Mouse (Mus musculus): ENCODE data around the gene Efcab2. TPM values are rescaled to one million over a fixed set of nuclear protein-coding genes. Genes with fewer than 3 reads are reported as not detected.

Gene Efcab2
- polyA plus RNA-seq, 1 experiment from 2014 or later: 19.1 TPM

DNA sequence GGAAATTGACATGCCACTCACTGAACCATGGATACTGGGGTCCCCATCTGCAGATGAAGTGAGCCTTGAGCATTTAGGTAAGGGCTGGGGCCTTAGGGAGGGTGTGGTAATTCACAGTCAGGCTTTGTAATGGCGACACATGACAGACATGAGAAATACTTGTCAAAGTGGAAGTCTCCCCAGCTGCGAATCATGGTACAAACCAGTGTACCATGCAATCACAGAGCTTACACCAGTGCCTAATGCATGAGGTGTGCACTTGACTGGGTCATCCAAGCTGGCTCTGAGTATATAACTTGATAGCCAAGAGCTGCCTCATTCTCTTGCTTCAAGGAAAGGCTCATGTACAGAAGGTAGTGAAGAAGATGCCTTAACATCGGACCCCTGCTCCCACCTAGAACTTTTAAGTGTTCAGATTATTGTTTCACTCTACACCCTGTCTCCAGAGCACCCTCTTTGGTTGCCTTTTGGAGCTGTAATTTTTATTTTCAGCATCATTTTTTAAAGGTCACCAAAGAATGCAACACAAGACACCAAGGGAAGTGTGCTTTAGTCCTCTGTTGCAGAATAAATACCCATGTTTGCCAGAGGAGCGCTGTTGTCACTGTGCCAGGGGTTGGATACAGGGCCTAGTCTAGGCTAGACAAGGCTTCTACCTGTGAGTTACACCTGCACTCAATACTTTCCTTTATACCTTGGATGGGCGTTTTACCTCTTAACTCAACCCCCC is 79.4 kb downstream of the Efcab2 start:
- 86% methylated on average over 5 of the region's 5 CpGs for WGBS
- H3K27ac ChIP-seq (ENCODE audit: low read length): peak overlapping the region; percentile 82

DNA sequence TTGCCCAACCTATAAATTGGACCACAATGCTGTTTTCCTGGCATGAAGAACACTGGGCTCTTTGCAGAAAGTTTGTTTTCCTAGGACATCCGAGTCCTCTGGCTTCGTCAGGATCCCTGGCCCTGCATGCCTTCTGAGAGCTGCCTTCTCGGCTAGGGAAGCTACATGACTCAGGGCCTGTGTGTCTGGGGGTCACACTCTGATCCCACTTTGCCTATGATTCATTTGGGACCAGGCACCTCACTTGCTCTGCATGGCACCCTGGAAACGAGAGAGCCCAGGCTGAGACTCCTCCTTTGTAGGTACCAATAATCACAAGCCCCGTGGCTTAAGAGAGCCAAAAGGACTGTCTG is 80.0 kb downstream of the Efcab2 start:
- Histone ChIP-seq H3K4me2 (ENCODE audit: low read depth, low read length) (no peak overlapping the region), H3K27me3 (ENCODE audit: control insufficient read depth, insufficient read depth, low read length) (no peaks in the 10 kb centered on the region), H3K4me3 (ENCODE audit: low read length) (no peak overlapping the region), H3K4me1 (ENCODE audit: control insufficient read depth, insufficient read depth, low read length) (peaks cover 32% of the 10 kb centered on the region), H3K9me3 (replicated peaks; ENCODE audit: control insufficient read depth, low read length) (no peaks in the 10 kb centered on the region), H3K36me3 (ENCODE audit: control insufficient read depth, insufficient read depth) (no peaks in the 10 kb centered on the region), H3K9ac (ENCODE audit: low read length) (no peak overlapping the region), H3K27ac (ENCODE audit: low read length) (peak overlapping the region; percentile 82)
- 59% methylated on average over 5 of the region's 5 CpGs for WGBS
- ATAC-seq (replicated peaks; ENCODE audit: extremely low read depth, insufficient read depth, low FRiP score): no peak

More for the DNA sequence above, 79.4 kb downstream of the Efcab2 start:
- no peak for ATAC-seq (replicated peaks; ENCODE audit: extremely low read depth, insufficient read depth, low FRiP score)
- Histone ChIP-seq H3K4me3 (ENCODE audit: low read length) (no peak overlapping the region), H3K27me3 (ENCODE audit: control insufficient read depth, insufficient read depth, low read length) (no peaks in the 10 kb centered on the region), H3K36me3 (ENCODE audit: control insufficient read depth, insufficient read depth) (no peaks in the 10 kb centered on the region), H3K4me2 (ENCODE audit: low read depth, low read length) (no peak overlapping the region), H3K4me1 (ENCODE audit: control insufficient read depth, insufficient read depth, low read length) (peaks cover 29% of the 10 kb centered on the region), H3K9ac (ENCODE audit: low read length) (no peak overlapping the region), H3K9me3 (replicated peaks; ENCODE audit: control insufficient read depth, low read length) (no peaks in the 10 kb centered on the region)

GRCm38 (mm10) chr1:178486828-178487227 is 80.9 kb downstream of the Efcab2 start:
- Histone ChIP-seq H3K4me2 (ENCODE audit: low read depth, low read length) (peak overlapping the region; percentile 53), H3K4me1 (ENCODE audit: control insufficient read depth, insufficient read depth, low read length) (peaks cover 34% of the 10 kb centered on the region)

GRCm38 (mm10) chr1:178489127-178489526 is 83.2 kb downstream of the Efcab2 start:
- H3K4me3 ChIP-seq (ENCODE audit: low read length): no peak overlapping the region
- no peak overlapping the region for H3K9ac ChIP-seq (ENCODE audit: low read length)
- no peaks in the 10 kb centered on the region for H3K27me3 ChIP-seq (ENCODE audit: control insufficient read depth, insufficient read depth, low read length)
- H3K36me3 ChIP-seq (ENCODE audit: control insufficient read depth, insufficient read depth): no peaks in the 10 kb centered on the region
- no peak for ATAC-seq (replicated peaks; ENCODE audit: extremely low read depth, insufficient read depth, low FRiP score)
- H3K9me3 ChIP-seq (replicated peaks; ENCODE audit: control insufficient read depth, low read length): no peaks in the 10 kb centered on the region
- peaks cover 34% of the 10 kb centered on the region for H3K4me1 ChIP-seq (ENCODE audit: control insufficient read depth, insufficient read depth, low read length)
- H3K4me2 ChIP-seq (ENCODE audit: low read depth, low read length): no peak overlapping the region
- 0 out of 2 replicates have a peak overlapping the region, but pooled peaks have one; percentile 27 for H3K27ac ChIP-seq (ENCODE audit: low read length)
- WGBS: 44% methylated on average over 3 of the region's 3 CpGs

More at GRCm38 (mm10) chr1:178486828-178487227, 80.9 kb downstream of the Efcab2 start:
- H3K27me3 ChIP-seq (ENCODE audit: control insufficient read depth, insufficient read depth, low read length): no peaks in the 10 kb centered on the region
- WGBS: 34% methylated on average over 5 of the region's 5 CpGs
- peak; percentile 78 for ATAC-seq (replicated peaks; ENCODE audit: extremely low read depth, insufficient read depth, low FRiP score)
- peak overlapping the region; percentile 28; the same call in 1 of the 2 replicates for H3K9ac ChIP-seq (ENCODE audit: low read length)
- no peaks in the 10 kb centered on the region for H3K36me3 ChIP-seq (ENCODE audit: control insufficient read depth, insufficient read depth)
- no peaks in the 10 kb centered on the region for H3K9me3 ChIP-seq (replicated peaks; ENCODE audit: control insufficient read depth, low read length)
- H3K27ac ChIP-seq (ENCODE audit: low read length): peak overlapping the region; percentile 82
- H3K4me3 ChIP-seq (ENCODE audit: low read length): peak overlapping the region; percentile 37

DNA sequence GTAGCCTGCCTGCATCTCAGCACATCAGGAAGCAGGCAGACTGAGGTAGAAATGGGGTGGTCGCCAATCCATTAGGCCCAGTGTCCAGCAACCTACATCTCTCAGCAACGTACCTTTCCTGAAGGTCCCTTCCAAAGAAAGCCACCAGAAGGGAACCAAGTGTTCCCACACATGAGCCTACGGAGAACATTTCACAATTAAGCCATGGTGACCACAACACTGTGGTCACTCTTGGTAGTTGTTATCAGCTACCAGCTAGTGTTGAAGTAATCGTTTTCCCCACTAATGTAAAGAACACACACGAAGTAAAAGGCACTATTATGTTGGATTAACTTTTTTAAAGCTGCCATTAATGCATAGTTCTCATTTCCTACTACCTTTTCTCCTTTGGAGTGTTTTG is 85.8 kb downstream of the Efcab2 start:
- Histone ChIP-seq H3K27me3 (ENCODE audit: control insufficient read depth, insufficient read depth, low read length) (no peaks in the 10 kb centered on the region), H3K9me3 (replicated peaks; ENCODE audit: control insufficient read depth, low read length) (no peaks in the 10 kb centered on the region), H3K4me1 (ENCODE audit: control insufficient read depth, insufficient read depth, low read length) (peaks cover 29% of the 10 kb centered on the region), H3K36me3 (ENCODE audit: control insufficient read depth, insufficient read depth) (no peaks in the 10 kb centered on the region), H3K4me2 (ENCODE audit: low read depth, low read length) (no peak overlapping the region), H3K27ac (ENCODE audit: low read length) (no peak overlapping the region), H3K4me3 (ENCODE audit: low read length) (no peak overlapping the region), H3K9ac (ENCODE audit: low read length) (no peak overlapping the region)
- ATAC-seq (replicated peaks; ENCODE audit: extremely low read depth, insufficient read depth, low FRiP score): no peak
- WGBS: 84% methylated on average over 5 of the region's 5 CpGs

DNA sequence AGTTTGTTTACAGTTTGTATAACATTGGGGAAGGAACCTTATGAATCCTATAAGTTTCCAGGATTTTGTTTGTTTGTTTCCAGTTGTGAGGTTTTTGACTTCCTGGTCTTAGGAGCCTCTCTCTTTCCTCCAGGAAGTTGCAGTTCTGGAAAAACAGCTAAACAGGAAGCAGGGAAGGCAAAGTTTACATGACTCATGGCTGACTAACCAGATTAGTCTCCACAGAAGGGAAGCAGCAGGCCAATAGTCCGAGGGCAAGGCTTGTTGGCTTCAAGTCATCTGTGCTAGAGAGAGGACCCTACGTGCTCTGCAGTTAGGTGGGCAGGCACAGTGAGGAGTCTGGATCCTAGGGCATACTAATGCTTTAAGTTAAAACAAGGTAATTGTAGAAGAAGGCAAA is 86.6 kb downstream of the Efcab2 start:
- ATAC-seq (replicated peaks; ENCODE audit: extremely low read depth, insufficient read depth, low FRiP score): no peak
- Histone ChIP-seq H3K27me3 (ENCODE audit: control insufficient read depth, insufficient read depth, low read length) (no peaks in the 10 kb centered on the region), H3K4me1 (ENCODE audit: control insufficient read depth, insufficient read depth, low read length) (peaks cover 27% of the 10 kb centered on the region), H3K4me2 (ENCODE audit: low read depth, low read length) (no peak overlapping the region), H3K9ac (ENCODE audit: low read length) (no peak overlapping the region), H3K4me3 (ENCODE audit: low read length) (no peak overlapping the region), H3K9me3 (replicated peaks; ENCODE audit: control insufficient read depth, low read length) (no peaks in the 10 kb centered on the region), H3K27ac (ENCODE audit: low read length) (no peak overlapping the region), H3K36me3 (ENCODE audit: control insufficient read depth, insufficient read depth) (no peaks in the 10 kb centered on the region)
- WGBS: 65% methylated on average over 2 of the region's 2 CpGs

- no peak for ATAC-seq (replicated peaks; ENCODE audit: extremely low read depth, insufficient read depth, low FRiP score)
- H3K9ac ChIP-seq (ENCODE audit: low read length): no peak overlapping the region
- no peak overlapping the region for H3K4me2 ChIP-seq (ENCODE audit: low read depth, low read length)
- H3K27ac ChIP-seq (ENCODE audit: low read length): no peak overlapping the region
- WGBS: 82% methylated on average over 2 of the region's 2 CpGs
- H3K27me3 ChIP-seq (ENCODE audit: control insufficient read depth, insufficient read depth, low read length): no peaks in the 10 kb centered on the region
- H3K4me1 ChIP-seq (ENCODE audit: control insufficient read depth, insufficient read depth, low read length): peaks cover 5% of the 10 kb centered on the region
- H3K9me3 ChIP-seq (replicated peaks; ENCODE audit: control insufficient read depth, low read length): no peaks in the 10 kb centered on the region
- H3K36me3 ChIP-seq (ENCODE audit: control insufficient read depth, insufficient read depth): no peaks in the 10 kb centered on the region
- H3K4me3 ChIP-seq (ENCODE audit: low read length): no peak overlapping the region
These were observed 90.3 kb downstream of the Efcab2 start for GRCm38 (mm10) chr1:178496186-178496585.

DNA sequence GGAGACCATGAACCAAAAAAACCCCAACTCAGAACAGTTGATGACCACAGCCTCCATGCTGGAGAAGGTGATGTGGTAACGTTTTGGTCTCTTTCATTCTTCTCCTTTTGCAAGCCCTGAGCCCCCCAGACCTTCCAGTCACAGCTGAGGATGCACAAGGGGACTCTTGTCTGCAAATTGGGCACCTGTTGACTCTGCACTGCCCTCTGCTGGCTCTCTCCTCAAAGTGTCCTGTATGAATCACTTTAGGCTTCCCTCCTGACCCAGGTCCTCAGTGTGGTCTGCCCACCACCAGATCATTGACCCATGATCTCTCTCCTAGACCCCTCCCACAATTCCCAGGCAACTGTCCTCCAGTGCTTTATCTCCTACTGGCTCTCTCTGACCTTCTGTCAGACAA is 91.0 kb downstream of the Efcab2 start:
- H3K4me2 ChIP-seq (ENCODE audit: low read depth, low read length): no peak overlapping the region
- no peak overlapping the region for H3K4me3 ChIP-seq (ENCODE audit: low read length)
- WGBS: 46% methylated on average over 1 of the region's 1 CpGs
- no peak overlapping the region for H3K27ac ChIP-seq (ENCODE audit: low read length)
- H3K9ac ChIP-seq (ENCODE audit: low read length): no peak overlapping the region
- peaks cover 5% of the 10 kb centered on the region; the same call in 1 of the 2 replicates for H3K4me1 ChIP-seq (ENCODE audit: control insufficient read depth, insufficient read depth, low read length)
- no peaks in the 10 kb centered on the region for H3K27me3 ChIP-seq (ENCODE audit: control insufficient read depth, insufficient read depth, low read length)
- no peaks in the 10 kb centered on the region for H3K36me3 ChIP-seq (ENCODE audit: control insufficient read depth, insufficient read depth)
- H3K9me3 ChIP-seq (replicated peaks; ENCODE audit: control insufficient read depth, low read length): no peaks in the 10 kb centered on the region
- no peak for ATAC-seq (replicated peaks; ENCODE audit: extremely low read depth, insufficient read depth, low FRiP score)

- 85% methylated on average over 8 of the region's 8 CpGs for WGBS
These were observed 101.1 kb downstream of the Efcab2 start for GRCm38 (mm10) chr1:178506938-178507337.

More at GRCm38 (mm10) chr1:178506938-178507337, 101.1 kb downstream of the Efcab2 start:
- Histone ChIP-seq H3K9ac (ENCODE audit: low read length) (no peak overlapping the region), H3K9me3 (replicated peaks; ENCODE audit: control insufficient read depth, low read length) (no peaks in the 10 kb centered on the region), H3K4me3 (ENCODE audit: low read length) (no peak overlapping the region), H3K36me3 (ENCODE audit: control insufficient read depth, insufficient read depth) (no peaks in the 10 kb centered on the region), H3K4me2 (ENCODE audit: low read depth, low read length) (no peak overlapping the region), H3K4me1 (ENCODE audit: control insufficient read depth, insufficient read depth, low read length) (no peaks in the 10 kb centered on the region), H3K27me3 (ENCODE audit: control insufficient read depth, insufficient read depth, low read length) (no peaks in the 10 kb centered on the region), H3K27ac (ENCODE audit: low read length) (no peak overlapping the region)
- no peak for ATAC-seq (replicated peaks; ENCODE audit: extremely low read depth, insufficient read depth, low FRiP score)

Measured in heart, embryonic 16.5 days (tissue).